Mouse (Mus musculus) myocyte (in vitro differentiated cells): Measurements from ENCODE around the gene Sept12.

Source experiments
- CEBPB ChIP-seq: IDR thresholded peaks from 2 replicates; pipeline ENCODE4 v1.6.1; 2011; ENCODE audit warnings: mild to moderate bottlenecking, moderate library complexity; ENCODE audit not compliant: poor library complexity, insufficient read depth, severe bottlenecking
- E2F4 ChIP-seq: IDR thresholded peaks from one replicate; pipeline ENCODE4 v1.6.1; 2011; ENCODE audit warnings: mild to moderate bottlenecking, control low read depth, moderate library complexity; ENCODE audit not compliant: insufficient read depth
- POLR2A ChIP-seq: IDR thresholded peaks from one replicate; pipeline ENCODE4 v1.6.1; 2011; ENCODE audit warnings: low read depth, mild to moderate bottlenecking, control low read depth, moderate library complexity; ENCODE audit not compliant: insufficient read length
- POLR2AphosphoS2 ChIP-seq: IDR thresholded peaks from one replicate; pipeline ENCODE4 v1.6.1; 2011; ENCODE audit warnings: low read depth, control low read depth; ENCODE audit not compliant: insufficient read length
- REST ChIP-seq: IDR thresholded peaks from one replicate; pipeline ENCODE4 v1.6.1; 2011; ENCODE audit warnings: mild to moderate bottlenecking, control low read depth, moderate library complexity; ENCODE audit not compliant: insufficient read depth, insufficient read length
- SRF ChIP-seq: IDR thresholded peaks from one replicate; pipeline ENCODE4 v1.6.1; 2011; ENCODE audit warnings: low read depth; ENCODE audit not compliant: control insufficient read depth, insufficient read length
- TCF12 ChIP-seq: IDR thresholded peaks from one replicate; pipeline ENCODE4 v1.6.1; 2011; ENCODE audit warnings: mild to moderate bottlenecking, control low read depth; ENCODE audit not compliant: poor library complexity, insufficient read depth, severe bottlenecking
- USF1 ChIP-seq: IDR thresholded peaks from one replicate; pipeline ENCODE4 v1.6.1; 2011; ENCODE audit warnings: low read depth, mild to moderate bottlenecking, control low read depth, moderate library complexity

GRCm38 (mm10) chr16:5007492-5007891 is 9.8 kb upstream of the Sept12 start:
- TF ChIP-seq POLR2A = no peak
- TF ChIP-seq USF1 = no peak
- TF ChIP-seq CEBPB = no peak
- TF ChIP-seq REST = no peak
- no peak for TF ChIP-seq E2F4
- no peak for TF ChIP-seq SRF
- no peak for TF ChIP-seq POLR2AphosphoS2
- TF ChIP-seq TCF12 = no peak
